Mouse (Mus musculus): ENCODE measurements around the gene Foxo4. TPM values are rescaled to one million over a fixed set of nuclear protein-coding genes. Genes with fewer than 3 reads are reported as not detected.

Gene Foxo4
- polyA plus RNA-seq, 1 experiment, result 32.2 TPM

DNA sequence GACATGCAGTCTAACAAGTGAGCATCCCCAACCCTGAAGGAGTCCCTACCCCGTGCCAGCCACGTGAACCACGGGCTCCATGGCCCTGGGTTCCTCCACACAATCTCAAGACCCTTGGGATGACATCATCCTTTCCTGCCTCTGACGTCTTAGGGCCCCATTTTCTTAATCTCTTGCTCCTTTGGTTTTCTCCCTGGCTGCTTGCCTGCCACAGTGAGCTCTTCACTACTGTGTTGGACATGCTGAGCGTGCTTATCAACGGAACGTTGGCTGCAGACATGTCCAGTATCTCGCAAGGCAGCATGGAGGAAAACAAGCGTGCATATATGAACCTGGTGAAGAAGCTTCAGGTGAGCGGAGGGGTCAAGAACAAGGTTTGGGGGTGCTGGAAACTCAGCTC lies 35.8 kb downstream of the Foxo4 start:
- Histone ChIP-seq H3K4me3 (ENCODE audit: low read depth, low read length) (no peak overlapping the region), H3K4me1 (ENCODE audit: control insufficient read depth, insufficient read depth, insufficient read length, low read length) (no peaks in the 10 kb centered on the region), H3K27ac (ENCODE audit: insufficient read depth, low read depth, low read length) (no peak overlapping the region), H3K27me3 (ENCODE audit: control insufficient read depth, insufficient read depth, low read length) (no peaks in the 10 kb centered on the region), H3K36me3 (ENCODE audit: control insufficient read depth, insufficient read depth, low read length) (peaks cover 64% of the 10 kb centered on the region)
- 86% methylated on average over 10 of the region's 10 CpGs for WGBS
- no peak for TF ChIP-seq CTCF (IDR thresholded peaks at IDR 0.05; ENCODE audit: extremely low read depth, insufficient read length, insufficient replicate concordance, low read depth, low read length)
- TF ChIP-seq POLR2A (IDR thresholded peaks at IDR 0.05; ENCODE audit: low read depth, low read length), result no peak

DNA sequence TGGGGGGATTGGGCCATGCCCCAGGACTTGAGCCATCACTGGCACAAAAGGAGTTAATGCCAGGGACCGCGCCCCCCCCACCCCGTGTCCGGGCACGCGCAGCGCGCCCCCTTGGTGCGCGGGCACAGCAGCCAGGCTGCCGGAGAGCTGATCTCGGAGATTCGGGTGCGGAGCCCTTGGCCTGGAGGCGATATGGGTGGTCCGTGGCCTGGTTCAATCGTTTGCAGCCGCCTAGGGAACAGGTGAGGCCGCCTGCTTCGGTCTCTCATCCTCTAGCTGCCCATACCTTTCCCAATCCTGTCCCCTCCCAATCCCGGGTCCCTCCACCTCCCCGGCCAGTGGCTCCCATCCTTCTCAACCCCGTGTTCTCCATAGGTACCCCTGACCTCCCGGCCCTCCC lies 44.7 kb downstream of the Foxo4 start, which contains the start of gene Nlgn3:
TSS of gene Nlgn3 (plus strand) at position 114 of the 400 bp plus-strand sequence.
- peaks cover 12% of the 10 kb centered on the region for H3K36me3 ChIP-seq (ENCODE audit: control insufficient read depth, insufficient read depth, low read length)
- TF ChIP-seq CTCF (IDR thresholded peaks at IDR 0.05; ENCODE audit: extremely low read depth, insufficient read length, insufficient replicate concordance, low read depth, low read length) (no peak), POLR2A (IDR thresholded peaks at IDR 0.05; ENCODE audit: low read depth, low read length) (no peak)
- 0 out of 2 replicates have a peak, but pooled peaks cover 2% of the 10 kb centered on the region for H3K4me1 ChIP-seq (ENCODE audit: control insufficient read depth, insufficient read depth, insufficient read length, low read length)
- H3K4me3 ChIP-seq (ENCODE audit: low read depth, low read length), result peak within 1 kb of the TSS; percentile 38
- no peaks in the 10 kb centered on the region for H3K27me3 ChIP-seq (ENCODE audit: control insufficient read depth, insufficient read depth, low read length)
- no peak within 1 kb of the TSS for H3K27ac ChIP-seq (ENCODE audit: insufficient read depth, low read depth, low read length)
- 18% methylated on average over 11 of the region's 24 CpGs for WGBS

- H3K27ac ChIP-seq (ENCODE audit: insufficient read depth, low read depth, low read length), result no peak overlapping the region
- TF ChIP-seq CTCF (IDR thresholded peaks at IDR 0.05; ENCODE audit: extremely low read depth, insufficient read length, insufficient replicate concordance, low read depth, low read length) (no peak), POLR2A (IDR thresholded peaks at IDR 0.05; ENCODE audit: low read depth, low read length) (no peak)
- H3K4me1 ChIP-seq (ENCODE audit: control insufficient read depth, insufficient read depth, insufficient read length, low read length), result 0 out of 2 replicates have a peak, but pooled peaks cover 2% of the 10 kb centered on the region
- H3K27me3 ChIP-seq (ENCODE audit: control insufficient read depth, insufficient read depth, low read length), result no peaks in the 10 kb centered on the region
- peak overlapping the region; percentile 38; the same call in 1 of the 2 replicates for H3K4me3 ChIP-seq (ENCODE audit: low read depth, low read length)
- H3K36me3 ChIP-seq (ENCODE audit: control insufficient read depth, insufficient read depth, low read length), result peaks cover 10% of the 10 kb centered on the region; the same call in 1 of the 2 replicates
- WGBS, result 44% methylated on average over 13 of the region's 13 CpGs
These were observed 45.4 kb downstream of the Foxo4 start for GRCm38 (mm10) chrX:101299473-101300426.

GRCm38 (mm10) chrX:101300427-101301030 lies 46.2 kb downstream of the Foxo4 start:
- Histone ChIP-seq H3K36me3 (ENCODE audit: control insufficient read depth, insufficient read depth, low read length) (peaks cover 8% of the 10 kb centered on the region; the same call in 1 of the 2 replicates), H3K27ac (ENCODE audit: insufficient read depth, low read depth, low read length) (no peak overlapping the region), H3K4me3 (ENCODE audit: low read depth, low read length) (no peak overlapping the region), H3K27me3 (ENCODE audit: control insufficient read depth, insufficient read depth, low read length) (no peaks in the 10 kb centered on the region), H3K4me1 (ENCODE audit: control insufficient read depth, insufficient read depth, insufficient read length, low read length) (0 out of 2 replicates have a peak, but pooled peaks cover 2% of the 10 kb centered on the region)
- TF ChIP-seq CTCF (IDR thresholded peaks at IDR 0.05; ENCODE audit: extremely low read depth, insufficient read length, insufficient replicate concordance, low read depth, low read length) (no peak), POLR2A (IDR thresholded peaks at IDR 0.05; ENCODE audit: low read depth, low read length) (no peak)
- 44% methylated on average over 13 of the region's 13 CpGs for WGBS

- Histone ChIP-seq H3K36me3 (ENCODE audit: control insufficient read depth, insufficient read depth, low read length) (peaks cover 4% of the 10 kb centered on the region; the same call in 1 of the 2 replicates), H3K27ac (ENCODE audit: insufficient read depth, low read depth, low read length) (no peak overlapping the region), H3K4me3 (ENCODE audit: low read depth, low read length) (no peak overlapping the region), H3K27me3 (ENCODE audit: control insufficient read depth, insufficient read depth, low read length) (no peaks in the 10 kb centered on the region), H3K4me1 (ENCODE audit: control insufficient read depth, insufficient read depth, insufficient read length, low read length) (0 out of 2 replicates have a peak, but pooled peaks cover 2% of the 10 kb centered on the region)
- TF ChIP-seq CTCF (IDR thresholded peaks at IDR 0.05; ENCODE audit: extremely low read depth, insufficient read length, insufficient replicate concordance, low read depth, low read length), result no peak
- no peak for TF ChIP-seq POLR2A (IDR thresholded peaks at IDR 0.05; ENCODE audit: low read depth, low read length)
- WGBS, result 85% methylated on average over 9 of the region's 9 CpGs
These were observed 47.3 kb downstream of the Foxo4 start for GRCm38 (mm10) chrX:101301654-101302053.

- Histone ChIP-seq H3K4me1 (ENCODE audit: control insufficient read depth, insufficient read depth, insufficient read length, low read length) (no peaks in the 10 kb centered on the region), H3K27me3 (ENCODE audit: control insufficient read depth, insufficient read depth, low read length) (no peaks in the 10 kb centered on the region), H3K4me3 (ENCODE audit: low read depth, low read length) (no peak overlapping the region), H3K27ac (ENCODE audit: insufficient read depth, low read depth, low read length) (no peak overlapping the region), H3K36me3 (ENCODE audit: control insufficient read depth, insufficient read depth, low read length) (no peaks in the 10 kb centered on the region)
- WGBS, result 72% methylated on average over 2 of the region's 2 CpGs
- TF ChIP-seq CTCF (IDR thresholded peaks at IDR 0.05; ENCODE audit: extremely low read depth, insufficient read length, insufficient replicate concordance, low read depth, low read length) (no peak), POLR2A (IDR thresholded peaks at IDR 0.05; ENCODE audit: low read depth, low read length) (no peak)
These were observed 50.3 kb downstream of the Foxo4 start for GRCm38 (mm10) chrX:101304646-101305045.

DNA sequence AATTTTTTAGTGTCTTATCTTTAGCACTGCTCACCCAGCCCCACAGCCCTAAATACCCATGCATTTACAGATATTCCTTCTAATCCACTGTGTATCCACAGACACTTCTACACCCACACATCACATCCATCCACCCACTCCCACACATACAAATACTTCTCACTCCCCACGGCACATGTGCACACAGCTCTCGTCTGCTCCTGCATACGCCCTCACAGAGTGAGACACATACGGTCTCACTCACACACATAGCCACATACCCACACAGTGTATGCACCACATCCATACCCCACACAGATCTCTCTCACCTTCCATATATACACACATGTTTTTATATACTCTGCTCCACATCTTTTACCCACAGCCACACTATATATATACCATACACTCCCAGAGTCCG lies 55.0 kb downstream of the Foxo4 start:
- 88% methylated on average over 5 of the region's 5 CpGs for WGBS
- H3K27ac ChIP-seq (ENCODE audit: insufficient read depth, low read depth, low read length), result no peak overlapping the region
- H3K4me3 ChIP-seq (ENCODE audit: low read depth, low read length), result no peak overlapping the region
- H3K4me1 ChIP-seq (ENCODE audit: control insufficient read depth, insufficient read depth, insufficient read length, low read length), result no peaks in the 10 kb centered on the region
- H3K27me3 ChIP-seq (ENCODE audit: control insufficient read depth, insufficient read depth, low read length), result no peaks in the 10 kb centered on the region
- TF ChIP-seq POLR2A (IDR thresholded peaks at IDR 0.05; ENCODE audit: low read depth, low read length) (no peak), CTCF (IDR thresholded peaks at IDR 0.05; ENCODE audit: extremely low read depth, insufficient read length, insufficient replicate concordance, low read depth, low read length) (no peak)
- no peaks in the 10 kb centered on the region for H3K36me3 ChIP-seq (ENCODE audit: control insufficient read depth, insufficient read depth, low read length)

Other genes starting within 250 kb of the Foxo4 start
- not detected in 2 replicates for gene Tex11, start 194.9 kb upstream of the Foxo4 start, polyA plus RNA-seq (2012; rRNA removed)
- gene Slc7a3, start 168.5 kb upstream of the Foxo4 start, polyA plus RNA-seq (2012; rRNA removed), result 0.85 and 2.1 TPM in 2 replicates
- gene Snx12, start 32.0 kb upstream of the Foxo4 start, polyA plus RNA-seq (2012; rRNA removed), result 4.2 and 7.4 TPM in 2 replicates
- gene Gm614, start 9.5 kb downstream of the Foxo4 start, polyA plus RNA-seq (2012; rRNA removed), result 0.23 TPM in 1 of 2 replicates, not detected in the other
- gene Il2rg, start 13.7 kb downstream of the Foxo4 start, polyA plus RNA-seq (2012; rRNA removed), result 7.1 and 14.1 TPM in 2 replicates
- not detected in 2 replicates for gene Gm20489, start 14.5 kb downstream of the Foxo4 start, polyA plus RNA-seq (2012; rRNA removed)
- gene Med12, start 19.5 kb downstream of the Foxo4 start, polyA plus RNA-seq (2012; rRNA removed), result 77.9 and 155 TPM in 2 replicates
- gene Nlgn3, start 44.6 kb downstream of the Foxo4 start, polyA plus RNA-seq (2012; rRNA removed), result 0.04 and 0.06 TPM in 2 replicates
- 88.8 and 125 TPM in 2 replicates for gene Gjb1, start 121.8 kb downstream of the Foxo4 start, polyA plus RNA-seq (2012; rRNA removed)
- gene Zmym3, start 166.3 kb downstream of the Foxo4 start, polyA plus RNA-seq (2012; rRNA removed), result 8.0 and 11.8 TPM in 2 replicates
- 20.7 and 47.5 TPM in 2 replicates for gene Nono, start 174.8 kb downstream of the Foxo4 start, polyA plus RNA-seq (2012; rRNA removed)
- 0.20 TPM in 1 of 2 replicates, not detected in the other for gene Itgb1bp2, start 194.6 kb downstream of the Foxo4 start, polyA plus RNA-seq (2012; rRNA removed)